Mouse (Mus musculus) brain, embryonic 18.5 days (tissue): ENCODE measurements around the gene Cep44.

Source experiments
- DNase-seq: peaks from one replicate; pipeline ENCODE4 v3.0.0-alpha.2; 2012; ENCODE audit warnings: low read depth, low spot score

Gene Cep44

DNA sequence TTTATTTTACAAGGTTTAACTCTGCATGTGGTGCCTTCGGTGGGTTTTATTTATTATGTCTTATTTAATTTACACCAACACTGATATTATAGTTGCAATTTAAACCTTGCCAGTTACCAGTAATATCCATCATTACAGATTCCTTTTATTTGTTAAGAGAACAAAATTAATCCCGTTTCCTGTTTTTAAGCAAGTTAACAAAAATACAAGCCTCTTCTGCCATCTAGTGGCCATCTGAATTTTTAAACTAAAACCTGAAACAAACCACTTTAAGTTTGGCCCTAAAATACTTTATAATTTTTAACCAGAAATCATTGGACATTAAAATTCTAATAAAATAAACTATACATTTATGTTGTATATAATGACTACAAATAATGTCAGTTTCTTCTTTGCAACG lies 64.8 kb downstream of the Cep44 start:
- no peak for DNase-seq
